Comparison of ENCODE assay signal across 19 mouse cellular contexts in the genomic region with DNA sequence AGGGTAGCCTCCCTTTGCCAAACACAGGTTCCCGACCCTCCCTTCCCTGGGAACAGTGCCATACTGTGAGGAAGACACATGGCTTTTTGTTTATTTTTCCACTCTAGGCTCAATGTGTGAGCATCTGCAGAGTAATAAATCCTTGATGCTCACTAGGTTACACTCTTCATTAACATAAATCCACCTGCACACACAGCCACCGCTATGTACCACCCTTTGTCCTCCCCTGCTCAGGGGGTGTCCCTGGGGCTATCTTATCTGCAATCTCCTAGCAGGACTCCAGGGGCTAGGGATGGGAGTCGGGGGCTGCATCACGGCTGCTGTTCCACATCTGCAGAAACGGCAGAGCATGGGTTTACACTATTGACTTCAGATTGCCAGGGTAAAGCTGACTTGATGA.
DNase-seq lines count a peak whose midpoint lies in the region; ATAC-seq and TF ChIP-seq lines count a peak whose summit lies in the region.
"Had no signal": no experiment of that assay in that cellular context is flagged by ENCODE, and none has a peak within 500 bp of the region (broad histone marks: within the 10 kb centered on the region; RNA-seq: fewer than 3 reads in every experiment).

No protein-coding gene starts in this region.

- no peak for TF ChIP-seq POLR2A in heart, adult 2 months (IDR thresholded peaks at IDR 0.05; ENCODE audit: insufficient read depth, low read depth, low read length)

- no peak overlapping the region for H3K4me2 ChIP-seq in embryonic facial prominence, embryonic 13.5 days
- no peak overlapping the region for H3K4me2 ChIP-seq in heart, embryonic 16.5 days (ENCODE audit: low read depth, low read length)
- no peak overlapping the region for H3K4me2 ChIP-seq in lung, embryonic 16.5 days (ENCODE audit: low read depth, low read length)
- H3K4me2 ChIP-seq in hindbrain, postnatal 0 days (ENCODE audit: low read depth, low read length), result no peak overlapping the region
- H3K4me2 ChIP-seq: liver, embryonic 15.5 days had no signal

- no peak for TF ChIP-seq CTCF in heart, adult 2 months (IDR thresholded peaks at IDR 0.05)
- no peak for TF ChIP-seq CTCF in hindbrain, postnatal 0 days (IDR thresholded peaks at IDR 0.05; ENCODE audit: low read depth)

- H3K27ac ChIP-seq in embryonic facial prominence, embryonic 13.5 days, result peak overlapping the region; percentile 44; the same call in 1 of the 2 replicates
- no peak overlapping the region for H3K27ac ChIP-seq in embryonic facial prominence, embryonic 10.5 days (replicated peaks)
- H3K27ac ChIP-seq in heart, embryonic 16.5 days (ENCODE audit: low read length), result peak overlapping the region; percentile 85
- no peak overlapping the region for H3K27ac ChIP-seq in heart, adult 2 months
- H3K27ac ChIP-seq in lung, embryonic 16.5 days (ENCODE audit: low read length), result peak overlapping the region; percentile 73; the same call in 1 of the 2 replicates
- no peak overlapping the region for H3K27ac ChIP-seq in hindbrain, postnatal 0 days
- H3K27ac ChIP-seq: liver, embryonic 15.5 days had no signal

- no peak overlapping the region for H3K9ac ChIP-seq in embryonic facial prominence, embryonic 13.5 days
- H3K9ac ChIP-seq in heart, embryonic 16.5 days (ENCODE audit: low read length), result no peak overlapping the region
- no peak overlapping the region for H3K9ac ChIP-seq in heart, adult 2 months (ENCODE audit: low read depth, low read length)
- H3K9ac ChIP-seq in lung, embryonic 16.5 days (ENCODE audit: low read length), result no peak overlapping the region
- H3K9ac ChIP-seq in hindbrain, postnatal 0 days (replicated peaks; ENCODE audit: low read length), result no peak overlapping the region
- H3K9ac ChIP-seq: liver, embryonic 15.5 days had no signal

- H3K79me2 ChIP-seq in heart, adult 2 months (replicated peaks; ENCODE audit: control insufficient read depth, insufficient read depth, low read length), result no peaks in the 10 kb centered on the region

- H3K4me1 ChIP-seq in embryonic facial prominence, embryonic 13.5 days, result peaks cover 41% of the 10 kb centered on the region
- H3K4me1 ChIP-seq in embryonic facial prominence, embryonic 10.5 days, result no peaks in the 10 kb centered on the region
- H3K4me1 ChIP-seq in heart, embryonic 16.5 days (ENCODE audit: control insufficient read depth, insufficient read depth, low read length), result peaks cover 43% of the 10 kb centered on the region
- peaks cover 6% of the 10 kb centered on the region for H3K4me1 ChIP-seq in heart, adult 2 months (ENCODE audit: control insufficient read depth, insufficient read depth, low read length)
- H3K4me1 ChIP-seq in lung, embryonic 16.5 days (replicated peaks; ENCODE audit: control insufficient read depth, insufficient read depth, low read length), result peaks cover 24% of the 10 kb centered on the region
- peaks cover 3% of the 10 kb centered on the region; the same call in 1 of the 2 replicates for H3K4me1 ChIP-seq in hindbrain, postnatal 0 days (ENCODE audit: insufficient read depth, low read length)
- H3K4me1 ChIP-seq: liver, embryonic 15.5 days had no signal

- peaks cover 44% of the 10 kb centered on the region for H3K36me3 ChIP-seq in embryonic facial prominence, embryonic 13.5 days
- H3K36me3 ChIP-seq in embryonic facial prominence, embryonic 10.5 days (replicated peaks), result peaks cover 63% of the 10 kb centered on the region
- H3K36me3 ChIP-seq in heart, embryonic 16.5 days (ENCODE audit: control insufficient read depth, insufficient read depth), result peaks cover 10% of the 10 kb centered on the region
- H3K36me3 ChIP-seq in heart, adult 2 months (ENCODE audit: control insufficient read depth, insufficient read depth, low read length), result no peaks in the 10 kb centered on the region
- H3K36me3 ChIP-seq in lung, embryonic 16.5 days (ENCODE audit: control insufficient read depth, insufficient read depth, low read length), result peaks cover 15% of the 10 kb centered on the region
- H3K36me3 ChIP-seq in hindbrain, postnatal 0 days (ENCODE audit: insufficient read depth, low read length), result no peaks in the 10 kb centered on the region
- H3K36me3 ChIP-seq: G1E had no signal

- DNase-seq in embryonic facial prominence, embryonic 10.5 days (ENCODE audit: low spot score), result no peak
- DNase-seq in heart, adult 2 months, result no peak
- DNase-seq in lung, postnatal 14 days, result no peak
- no peak for DNase-seq in hindbrain, postnatal 0 days (ENCODE audit: low spot score)
- DNase-seq in urinary bladder, postnatal 36 days (ENCODE audit: low spot score in 2 of 2), result no peak
- DNase-seq: cerebellum, postnatal 14 days; embryo, embryonic 11 days; kidney, adult 9 months; retina, postnatal 1 day; right cerebral cortex, postnatal 4 days; thymus, postnatal 36 days had no signal

- WGBS in embryonic facial prominence, embryonic 13.5 days, result 48% methylated on average over 5 of the region's 5 CpGs
- WGBS in embryonic facial prominence, embryonic 10.5 days, result 77% methylated on average over 5 of the region's 5 CpGs
- 47% methylated on average over 5 of the region's 5 CpGs for WGBS in heart, embryonic 16.5 days
- WGBS in heart, adult 2 months, result 58% methylated on average over 5 of the region's 5 CpGs
- 42% methylated on average over 5 of the region's 5 CpGs for WGBS in lung, embryonic 16.5 days
- 49% methylated on average over 5 of the region's 5 CpGs for WGBS in hindbrain, postnatal 0 days

- TF ChIP-seq EP300 in heart, adult 2 months (IDR thresholded peaks at IDR 0.05; ENCODE audit: insufficient read depth, low read depth, low read length), result no peak

- ATAC-seq in embryonic facial prominence, embryonic 13.5 days (ENCODE audit: insufficient number of reproducible peaks, insufficient read depth, low FRiP score, low TSS enrichment, low read depth), result no peak
- 0 out of 2 replicates have a peak, but pooled peaks have one; percentile 1 for ATAC-seq in heart, embryonic 16.5 days (replicated peaks; ENCODE audit: extremely low read depth, insufficient read depth, low FRiP score)
- peak; percentile 5; the same call in 1 of the 2 replicates for ATAC-seq in lung, embryonic 16.5 days (ENCODE audit: low read depth)
- peak; percentile 28; the same call in 1 of the 2 replicates for ATAC-seq in hindbrain, postnatal 0 days
- ATAC-seq: CD4-positive, CD25-positive, alpha-beta regulatory T cell, adult 4 months; inflammation-experienced regulatory T-cells, adult 6 months had no signal

- intact Hi-C loops in heart, adult 2 months (cut with DNase I), result no loop called here

- no peaks in the 10 kb centered on the region for H3K27me3 ChIP-seq in embryonic facial prominence, embryonic 13.5 days
- no peaks in the 10 kb centered on the region for H3K27me3 ChIP-seq in embryonic facial prominence, embryonic 10.5 days (replicated peaks; ENCODE audit: low read depth, poor library complexity, severe bottlenecking)
- H3K27me3 ChIP-seq in heart, embryonic 16.5 days (ENCODE audit: control insufficient read depth, insufficient read depth, low read length), result no peaks in the 10 kb centered on the region
- H3K27me3 ChIP-seq in heart, adult 2 months (ENCODE audit: control insufficient read depth, insufficient read depth, low read length), result no peaks in the 10 kb centered on the region
- H3K27me3 ChIP-seq in lung, embryonic 16.5 days (ENCODE audit: control insufficient read depth, insufficient read depth, low read depth, low read length), result no peaks in the 10 kb centered on the region
- no peaks in the 10 kb centered on the region for H3K27me3 ChIP-seq in hindbrain, postnatal 0 days (ENCODE audit: insufficient read depth, low read length)
- H3K27me3 ChIP-seq: liver, embryonic 15.5 days had no signal

- H3K9me3 ChIP-seq in embryonic facial prominence, embryonic 13.5 days, result no peaks in the 10 kb centered on the region
- H3K9me3 ChIP-seq in embryonic facial prominence, embryonic 10.5 days, result no peaks in the 10 kb centered on the region
- H3K9me3 ChIP-seq in heart, embryonic 16.5 days (replicated peaks; ENCODE audit: control insufficient read depth, low read length), result no peaks in the 10 kb centered on the region
- no peaks in the 10 kb centered on the region for H3K9me3 ChIP-seq in lung, embryonic 16.5 days (ENCODE audit: control insufficient read depth, low read length)
- H3K9me3 ChIP-seq in hindbrain, postnatal 0 days (ENCODE audit: low read length), result no peaks in the 10 kb centered on the region
- H3K9me3 ChIP-seq: heart, embryonic 10.5 days; liver, embryonic 15.5 days had no signal

- no peak overlapping the region for H3K4me3 ChIP-seq in embryonic facial prominence, embryonic 13.5 days
- no peak overlapping the region for H3K4me3 ChIP-seq in embryonic facial prominence, embryonic 10.5 days
- no peak overlapping the region for H3K4me3 ChIP-seq in heart, embryonic 16.5 days (ENCODE audit: low read length)
- no peak overlapping the region for H3K4me3 ChIP-seq in heart, adult 2 months
- H3K4me3 ChIP-seq in lung, embryonic 16.5 days (ENCODE audit: low read length), result no peak overlapping the region
- H3K4me3 ChIP-seq in hindbrain, postnatal 0 days (ENCODE audit: low read length), result no peak overlapping the region
- H3K4me3 ChIP-seq: heart, embryonic 10.5 days; liver, embryonic 15.5 days had no signal

Comparison
In these comparisons a context has a peak if more than half of its experiments do, and no peak if none do; other contexts are left out.
1. H3K27ac ChIP-seq: peak in embryonic facial prominence, embryonic 13.5 days (single experiment), heart, embryonic 16.5 days (single experiment) and lung, embryonic 16.5 days (single experiment); none in embryonic facial prominence, embryonic 10.5 days (single experiment), heart, adult 2 months (single experiment) and hindbrain, postnatal 0 days (single experiment).